ENCODE assay signal across 35 mouse cellular contexts in genomic region chr6:129405999-129406398, GRCm38 (mm10). TPM values are rescaled to one million over a fixed set of nuclear protein-coding genes. Genes with fewer than 3 reads are reported as not detected.
DNase-seq lines count a peak whose midpoint lies in the region; ATAC-seq and TF ChIP-seq lines count a peak whose summit lies in the region.
"Had no signal": no experiment of that assay in that cellular context is flagged by ENCODE, and none has a peak within 500 bp of the region (broad histone marks: within the 10 kb centered on the region; RNA-seq: fewer than 3 reads in every experiment).

No protein-coding gene starts in this region.

- H3K9me3 ChIP-seq in heart, embryonic 13.5 days: no peaks in the 10 kb centered on the region
- H3K9me3 ChIP-seq in heart, embryonic 11.5 days (replicated peaks; ENCODE audit: control insufficient read depth, low read length): no peaks in the 10 kb centered on the region
- no peaks in the 10 kb centered on the region for H3K9me3 ChIP-seq in liver, embryonic 16.5 days (replicated peaks; ENCODE audit: control insufficient read depth, low read length)
- no peaks in the 10 kb centered on the region for H3K9me3 ChIP-seq in liver, embryonic 12.5 days (replicated peaks)
- no peaks in the 10 kb centered on the region for H3K9me3 ChIP-seq in hindbrain, embryonic 12.5 days (replicated peaks)
- H3K9me3 ChIP-seq: forebrain, embryonic 13.5 days; limb, embryonic 13.5 days; liver, embryonic 15.5 days; midbrain, embryonic 15.5 days; neural tube, embryonic 13.5 days had no signal

- no peaks in the 10 kb centered on the region for H3K27me3 ChIP-seq in heart, embryonic 13.5 days (replicated peaks)
- no peaks in the 10 kb centered on the region for H3K27me3 ChIP-seq in heart, embryonic 11.5 days (ENCODE audit: control insufficient read depth, insufficient read depth, low read length)
- no peaks in the 10 kb centered on the region for H3K27me3 ChIP-seq in liver, embryonic 16.5 days (ENCODE audit: control insufficient read depth, insufficient read depth, low read depth, low read length)
- no peaks in the 10 kb centered on the region for H3K27me3 ChIP-seq in liver, embryonic 12.5 days (replicated peaks)
- no peaks in the 10 kb centered on the region for H3K27me3 ChIP-seq in hindbrain, embryonic 12.5 days
- H3K27me3 ChIP-seq: forebrain, embryonic 13.5 days; limb, embryonic 13.5 days; liver, embryonic 15.5 days; midbrain, embryonic 15.5 days; neural tube, embryonic 13.5 days had no signal

- no peak for ATAC-seq in heart, embryonic 13.5 days (ENCODE audit: extremely low read depth, insufficient number of reproducible peaks, low FRiP score, low TSS enrichment)
- ATAC-seq in heart, embryonic 11.5 days (replicated peaks; ENCODE audit: insufficient number of reproducible peaks, low FRiP score, low TSS enrichment): no peak
- ATAC-seq in liver, embryonic 16.5 days (ENCODE audit: low read depth): peak; percentile 37; the same call in 1 of the 2 replicates
- ATAC-seq in liver, embryonic 12.5 days: no peak
- ATAC-seq in megakaryocyte progenitor cell, adult 5-6 weeks (replicated peaks; ENCODE audit: poor library complexity): peak; percentile 37
- ATAC-seq in hindbrain, embryonic 12.5 days (ENCODE audit: low FRiP score): no peak
- ATAC-seq: activated CD4-positive, CD25-positive, alpha-beta regulatory T cell, adult 4 months; CD4-positive, CD25-positive, alpha-beta regulatory T cell, adult 4 months; forebrain, embryonic 13.5 days; intestine, embryonic 16.5 days; midbrain, embryonic 15.5 days had no signal

- peak overlapping the region; percentile 54; the same call in 1 of the 2 replicates for H3K27ac ChIP-seq in heart, embryonic 13.5 days (replicated peaks)
- no peak overlapping the region for H3K27ac ChIP-seq in heart, embryonic 11.5 days (ENCODE audit: low read depth, low read length)
- no peak overlapping the region for H3K27ac ChIP-seq in liver, embryonic 16.5 days (ENCODE audit: low read length)
- H3K27ac ChIP-seq in liver, embryonic 12.5 days: no peak overlapping the region
- H3K27ac ChIP-seq in bone marrow macrophage, adult 2 months (ENCODE audit: insufficient read depth, low read depth, low read length): peak overlapping the region; percentile 93
- no peak overlapping the region for H3K27ac ChIP-seq in hindbrain, embryonic 12.5 days
- H3K27ac ChIP-seq: forebrain, embryonic 13.5 days; layer of hippocampus, adult 2 months; left cerebral cortex, adult 2 months; limb, embryonic 13.5 days; midbrain, embryonic 15.5 days; neural tube, embryonic 13.5 days had no signal

- H3K36me3 ChIP-seq in heart, embryonic 13.5 days: no peaks in the 10 kb centered on the region
- no peaks in the 10 kb centered on the region for H3K36me3 ChIP-seq in heart, embryonic 11.5 days (ENCODE audit: control insufficient read depth, insufficient read depth, low read length)
- no peaks in the 10 kb centered on the region for H3K36me3 ChIP-seq in liver, embryonic 16.5 days (ENCODE audit: control insufficient read depth, insufficient read depth)
- H3K36me3 ChIP-seq in liver, embryonic 12.5 days: no peaks in the 10 kb centered on the region
- H3K36me3 ChIP-seq in hindbrain, embryonic 12.5 days: no peaks in the 10 kb centered on the region
- H3K36me3 ChIP-seq: limb, embryonic 13.5 days; liver, embryonic 15.5 days; midbrain, embryonic 15.5 days; neural tube, embryonic 13.5 days had no signal

- no peak for TF ChIP-seq POLR2A in bone marrow macrophage, adult 2 months (IDR thresholded peaks at IDR 0.05; ENCODE audit: borderline replicate concordance, low read depth, low read length)

- peaks cover 12% of the 10 kb centered on the region; the same call in 1 of the 2 replicates for H3K4me1 ChIP-seq in heart, embryonic 13.5 days
- H3K4me1 ChIP-seq in heart, embryonic 11.5 days (ENCODE audit: control insufficient read depth, insufficient read depth, low read length): no peaks in the 10 kb centered on the region; the same call in 1 of the 2 replicates
- no peaks in the 10 kb centered on the region for H3K4me1 ChIP-seq in liver, embryonic 16.5 days (ENCODE audit: control insufficient read depth, low read depth, low read length)
- no peaks in the 10 kb centered on the region for H3K4me1 ChIP-seq in liver, embryonic 12.5 days
- H3K4me1 ChIP-seq in bone marrow macrophage, adult 2 months (ENCODE audit: control insufficient read depth, insufficient read depth, low read length): peaks cover 23% of the 10 kb centered on the region
- H3K4me1 ChIP-seq in hindbrain, embryonic 12.5 days: no peaks in the 10 kb centered on the region
- H3K4me1 ChIP-seq: forebrain, embryonic 13.5 days; limb, embryonic 13.5 days; liver, embryonic 15.5 days; midbrain, embryonic 15.5 days; neural tube, embryonic 13.5 days had no signal

- no peak overlapping the region for H3K4me3 ChIP-seq in heart, embryonic 13.5 days
- H3K4me3 ChIP-seq in heart, embryonic 11.5 days (ENCODE audit: low read depth, low read length): no peak overlapping the region
- no peak overlapping the region for H3K4me3 ChIP-seq in liver, embryonic 16.5 days (ENCODE audit: low read depth, low read length)
- H3K4me3 ChIP-seq in liver, embryonic 12.5 days: no peak overlapping the region
- H3K4me3 ChIP-seq in bone marrow macrophage, adult 2 months (ENCODE audit: insufficient read depth, low read length): no peak overlapping the region
- no peak overlapping the region for H3K4me3 ChIP-seq in hindbrain, embryonic 12.5 days
- H3K4me3 ChIP-seq: forebrain, embryonic 13.5 days; heart, adult 2 months; layer of hippocampus, adult 2 months; left cerebral cortex, adult 2 months; limb, embryonic 13.5 days; liver, embryonic 15.5 days; midbrain, embryonic 15.5 days; myocyte; neural tube, embryonic 13.5 days had no signal

- TF ChIP-seq CTCF in bone marrow macrophage, adult 2 months (IDR thresholded peaks at IDR 0.05; ENCODE audit: low read depth, low read length): no peak

- DNase-seq in gastrocnemius, postnatal 25 days: no peak
- DNase-seq: adrenal gland, adult 2 months; cerebellum, adult 8-10 months; cerebellum, postnatal 25 days; gastrocnemius, postnatal 36 days; heart, adult 2 months; kidney, postnatal 36 days; lung, postnatal 36 days; thymus, adult 2 months; thymus, postnatal 36 days had no signal

- H3K9ac ChIP-seq in heart, embryonic 13.5 days: no peak overlapping the region
- H3K9ac ChIP-seq in heart, embryonic 11.5 days (ENCODE audit: low read depth, low read length): no peak overlapping the region
- no peak overlapping the region for H3K9ac ChIP-seq in liver, embryonic 16.5 days (ENCODE audit: low read depth, low read length)
- H3K9ac ChIP-seq in liver, embryonic 12.5 days: no peak overlapping the region
- H3K9ac ChIP-seq in hindbrain, embryonic 12.5 days: no peak overlapping the region
- H3K9ac ChIP-seq: forebrain, embryonic 13.5 days; limb, embryonic 13.5 days; liver, embryonic 15.5 days; midbrain, embryonic 15.5 days; neural tube, embryonic 13.5 days had no signal

- no peak overlapping the region for H3K4me2 ChIP-seq in heart, embryonic 13.5 days
- no peak overlapping the region for H3K4me2 ChIP-seq in heart, embryonic 11.5 days
- H3K4me2 ChIP-seq in liver, embryonic 16.5 days (ENCODE audit: low read depth, low read length): no peak overlapping the region
- no peak overlapping the region for H3K4me2 ChIP-seq in liver, embryonic 12.5 days
- no peak overlapping the region for H3K4me2 ChIP-seq in hindbrain, embryonic 12.5 days (replicated peaks)
- H3K4me2 ChIP-seq: forebrain, embryonic 13.5 days; limb, embryonic 13.5 days; liver, embryonic 15.5 days; midbrain, embryonic 15.5 days; neural tube, embryonic 13.5 days had no signal

RNA-seq across cellular contexts. Expression of gene Clec9a, which starts 2.7 kb away (rescaled TPM):
- polyA plus RNA-seq in heart, embryonic 13.5 days (2015; fragmentation: Nextera tagmentation; extraction: Ambion mirVana): 0.20 and 0.35 TPM in 2 replicates
- 0.23 and 0.36 TPM in 2 replicates for polyA plus RNA-seq in heart, embryonic 11.5 days (2014; fragmentation: Nextera tagmentation; extraction: Ambion mirVana)
- 0.30 and 0.33 TPM in 2 replicates for polyA plus RNA-seq in liver, embryonic 16.5 days (2015; fragmentation: Nextera tagmentation; extraction: Ambion mirVana)
- 0.29 and 0.39 TPM in 2 replicates for polyA plus RNA-seq in liver, embryonic 12.5 days (2016; fragmentation: Nextera tagmentation; extraction: Ambion mirVana)
- 0.24 and 0.84 TPM in 2 replicates for polyA plus RNA-seq in bone marrow macrophage, adult 2 months (2012; ENCODE audit: insufficient read depth, insufficient read length, missing spikeins)
- total RNA-seq in megakaryocyte progenitor cell, adult 5-6 weeks (2015): 5.2 and 6.3 TPM in 2 replicates
- 2.0 and 3.4 TPM in 2 replicates for total RNA-seq in megakaryocyte progenitor cell, adult 5-6 weeks (2017)
- not detected for total RNA-seq in gastrocnemius, postnatal 25 days (2021)
- polyA plus RNA-seq in hindbrain, embryonic 12.5 days (2016; fragmentation: Nextera tagmentation; extraction: Ambion mirVana): 0.12 and 0.16 TPM in 2 replicates
- total RNA-seq: gastrocnemius, adult 18-20 months; gastrocnemius, postnatal 36 days; layer of hippocampus, adult 2 months; layer of hippocampus, postnatal 14 days; left cerebral cortex, adult 2 months; left cerebral cortex, postnatal 36 days had no signal
- polyA plus RNA-seq: activated CD4-positive, CD25-positive, alpha-beta regulatory T cell, adult 4 months; CD4-positive, CD25-positive, alpha-beta regulatory T cell, adult 4 months; frontal cortex, adult 2 months; myocyte had no signal

RNA-seq across cellular contexts. Expression of gene Clec1b, which starts 8.9 kb away (rescaled TPM):
- 5.9 and 9.6 TPM in 2 replicates for polyA plus RNA-seq in heart, embryonic 13.5 days (2015; fragmentation: Nextera tagmentation; extraction: Ambion mirVana)
- 7.4 and 8.8 TPM in 2 replicates for polyA plus RNA-seq in heart, embryonic 11.5 days (2014; fragmentation: Nextera tagmentation; extraction: Ambion mirVana)
- polyA plus RNA-seq in liver, embryonic 16.5 days (2015; fragmentation: Nextera tagmentation; extraction: Ambion mirVana): 26.1 and 26.7 TPM in 2 replicates
- 31.9 and 32.7 TPM in 2 replicates for polyA plus RNA-seq in liver, embryonic 12.5 days (2016; fragmentation: Nextera tagmentation; extraction: Ambion mirVana)
- polyA plus RNA-seq in bone marrow macrophage, adult 2 months (2012; ENCODE audit: insufficient read depth, insufficient read length, missing spikeins): 2.4 and 2.7 TPM in 2 replicates
- total RNA-seq in megakaryocyte progenitor cell, adult 5-6 weeks (2015): 0.17 and 0.22 TPM in 2 replicates
- total RNA-seq in megakaryocyte progenitor cell, adult 5-6 weeks (2017): 0.17 and 0.42 TPM in 2 replicates
- total RNA-seq in gastrocnemius, postnatal 25 days (2021): not detected
- 4.8 TPM in 2 replicates for polyA plus RNA-seq in hindbrain, embryonic 12.5 days (2016; fragmentation: Nextera tagmentation; extraction: Ambion mirVana)
- total RNA-seq: gastrocnemius, adult 18-20 months; gastrocnemius, postnatal 36 days; layer of hippocampus, adult 2 months; left cerebral cortex, adult 2 months had no signal
- polyA plus RNA-seq: frontal cortex, adult 2 months; myocyte had no signal

RNA-seq across cellular contexts. Expression of gene Clec12b, which starts 20.3 kb away (rescaled TPM):
- 0.15 and 0.32 TPM in 2 replicates for polyA plus RNA-seq in heart, embryonic 13.5 days (2015; fragmentation: Nextera tagmentation; extraction: Ambion mirVana)
- polyA plus RNA-seq in heart, embryonic 11.5 days (2014; fragmentation: Nextera tagmentation; extraction: Ambion mirVana): 0.42 and 0.84 TPM in 2 replicates
- not detected in 2 replicates for polyA plus RNA-seq in liver, embryonic 16.5 days (2015; fragmentation: Nextera tagmentation; extraction: Ambion mirVana)
- polyA plus RNA-seq in liver, embryonic 12.5 days (2016; fragmentation: Nextera tagmentation; extraction: Ambion mirVana): not detected in 2 replicates
- polyA plus RNA-seq in bone marrow macrophage, adult 2 months (2012; ENCODE audit: insufficient read depth, insufficient read length, missing spikeins): not detected in 2 replicates
- not detected in 2 replicates for total RNA-seq in megakaryocyte progenitor cell, adult 5-6 weeks (2015)
- total RNA-seq in megakaryocyte progenitor cell, adult 5-6 weeks (2017): not detected in 2 replicates
- not detected for total RNA-seq in gastrocnemius, postnatal 25 days (2021)
- 0.17 TPM in 1 of 2 replicates, not detected in the other for polyA plus RNA-seq in hindbrain, embryonic 12.5 days (2016; fragmentation: Nextera tagmentation; extraction: Ambion mirVana)
- total RNA-seq: gastrocnemius, adult 18-20 months; gastrocnemius, postnatal 36 days; layer of hippocampus, adult 2 months; layer of hippocampus, postnatal 14 days; left cerebral cortex, adult 2 months; left cerebral cortex, postnatal 36 days had no signal
- polyA plus RNA-seq: activated CD4-positive, CD25-positive, alpha-beta regulatory T cell, adult 4 months; adrenal gland, adult 2 months; CD4-positive, CD25-positive, alpha-beta regulatory T cell, adult 4 months; embryonic facial prominence, embryonic 11.5 days; hindbrain, embryonic 11.5 days; kidney, embryonic 14.5 days; myocyte; neural tube, embryonic 13.5 days; thymus, adult 2 months had no signal

RNA-seq across cellular contexts. Expression of gene Clec1a, which starts 45.8 kb away (rescaled TPM):
- polyA plus RNA-seq in heart, embryonic 13.5 days (2015; fragmentation: Nextera tagmentation; extraction: Ambion mirVana): 3.0 and 3.2 TPM in 2 replicates
- 0.18 and 0.86 TPM in 2 replicates for polyA plus RNA-seq in heart, embryonic 11.5 days (2014; fragmentation: Nextera tagmentation; extraction: Ambion mirVana)
- polyA plus RNA-seq in liver, embryonic 16.5 days (2015; fragmentation: Nextera tagmentation; extraction: Ambion mirVana): 0.21 and 0.36 TPM in 2 replicates
- 0.24 and 0.38 TPM in 2 replicates for polyA plus RNA-seq in liver, embryonic 12.5 days (2016; fragmentation: Nextera tagmentation; extraction: Ambion mirVana)
- polyA plus RNA-seq in bone marrow macrophage, adult 2 months (2012; ENCODE audit: insufficient read depth, insufficient read length, missing spikeins): 0.46 and 0.69 TPM in 2 replicates
- total RNA-seq in megakaryocyte progenitor cell, adult 5-6 weeks (2015): 0.12 TPM in 1 of 2 replicates, not detected in the other
- total RNA-seq in megakaryocyte progenitor cell, adult 5-6 weeks (2017): 0.12 and 0.78 TPM in 2 replicates
- 1 to 10 TPM; 2.4 to 2.5 TPM for total RNA-seq in gastrocnemius, postnatal 25 days (2021)
- polyA plus RNA-seq in hindbrain, embryonic 12.5 days (2016; fragmentation: Nextera tagmentation; extraction: Ambion mirVana): 0.98 and 1.2 TPM in 2 replicates
- polyA plus RNA-seq: activated CD4-positive, CD25-positive, alpha-beta regulatory T cell, adult 4 months; CD4-positive, CD25-positive, alpha-beta regulatory T cell, adult 4 months had no signal

Comparison
In these comparisons a context has a peak if more than half of its experiments do, and no peak if none do; other contexts are left out.
1. ATAC-seq: peak in liver, embryonic 16.5 days (single experiment) and megakaryocyte progenitor cell, adult 5-6 weeks (single experiment); none in heart, embryonic 13.5 days (single experiment), heart, embryonic 11.5 days (single experiment), liver, embryonic 12.5 days (single experiment) and hindbrain, embryonic 12.5 days (single experiment).
2. H3K27ac ChIP-seq: peak in heart, embryonic 13.5 days (single experiment) and bone marrow macrophage, adult 2 months (single experiment); none in heart, embryonic 11.5 days (single experiment), liver, embryonic 16.5 days (single experiment), liver, embryonic 12.5 days (single experiment) and hindbrain, embryonic 12.5 days (single experiment).